Mouse (Mus musculus) ES-E14 (cell line): ENCODE measurements around the gene Agbl5.

ENCODE experiments used
- HCFC1 ChIP-seq: IDR thresholded peaks from 2 replicates; pipeline ENCODE4 v1.6.1; 2012; ENCODE audit warnings: low read length, inconsistent platforms, borderline replicate concordance; ENCODE audit not compliant: insufficient read depth
- ZNF384 ChIP-seq: IDR thresholded peaks from 2 replicates; pipeline ENCODE4 v1.6.1; 2012; ENCODE audit warnings: low read depth, low read length, inconsistent platforms

DNA sequence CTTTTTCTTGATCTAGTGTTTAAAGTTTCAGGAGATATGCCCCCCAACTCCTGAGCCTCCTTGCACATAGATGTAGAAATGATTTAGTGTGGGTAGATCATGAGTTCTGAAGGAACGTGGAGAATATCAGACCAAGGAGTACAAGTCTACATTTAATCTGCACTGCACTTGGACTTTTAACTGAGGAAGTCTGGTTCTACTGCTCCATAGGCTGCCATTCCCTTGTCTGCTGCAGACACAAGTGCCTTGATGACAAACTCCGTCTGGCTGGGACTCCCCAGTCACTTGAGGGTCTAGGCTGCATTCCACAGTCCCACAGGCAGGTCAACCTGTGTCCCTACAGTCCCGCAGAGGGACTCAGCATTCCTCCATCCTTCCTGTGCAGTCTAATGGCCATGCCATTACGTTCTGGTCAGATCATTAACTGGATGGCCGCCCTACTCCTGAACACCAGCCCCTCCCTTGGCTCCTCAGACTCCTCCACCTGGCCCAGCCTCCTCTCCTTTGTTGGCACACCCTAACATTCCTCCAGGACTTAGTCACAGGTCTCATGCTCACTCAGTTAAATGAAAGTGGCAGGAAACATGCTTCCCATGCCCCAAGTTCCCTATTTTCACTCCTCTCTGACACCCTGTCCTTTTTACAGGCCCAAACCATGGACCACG, 38.5 kb upstream of the Agbl5 start:
- TF ChIP-seq ZNF384 (no peak), HCFC1 (no peak)
